Mouse (Mus musculus) heart, embryonic 14.5 days (tissue): ENCODE results near the gene Wasf2. TPM values are rescaled to one million over a fixed set of nuclear protein-coding genes. Genes with fewer than 3 reads are reported as not detected.

Source experiments
- ATAC-seq: fragments of 200-750 bp; cut with Nextera tagmentation; 2 replicates; pipeline ENCODE4 v1.8.0; 2017; ENCODE audit warnings: low read depth, moderate TSS enrichment; ENCODE audit not compliant: insufficient number of reproducible peaks, insufficient read depth, low FRiP score
- H3K27ac ChIP-seq, 2 experiments: fragments of 200-500 bp in 1 of 2; fragments of 300-500 bp in 1 of 2; sonication (generic) in 1 of 2; replicated peaks in 1 of 2; 2 replicates each; pipeline ENCODE4 v1.5.1; 2012 to 2014; ENCODE audit warnings: low read depth in 2 of 2, low read length in 2 of 2, control low read depth in 1 of 2, mild to moderate bottlenecking in 1 of 2, mixed read lengths in 1 of 2; ENCODE audit not compliant: control insufficient read depth in 1 of 2, insufficient read depth in 1 of 2
- H3K27me3 ChIP-seq: fragments of 300-500 bp; sonication (generic); 2 replicates; pipeline ENCODE4 v1.6.1; 2014; ENCODE audit warnings: mild to moderate bottlenecking, low read length, control low read depth; ENCODE audit not compliant: control insufficient read depth, insufficient read depth
- H3K36me3 ChIP-seq: fragments of 300-500 bp; sonication (generic); 2 replicates; pipeline ENCODE4 v1.6.1; 2014; ENCODE audit warnings: mild to moderate bottlenecking, control low read depth, low read length, mixed read lengths; ENCODE audit not compliant: control insufficient read depth, insufficient read depth
- H3K4me1 ChIP-seq, 2 experiments: fragments of 200-500 bp in 1 of 2; fragments of 300-500 bp in 1 of 2; sonication (generic) in 1 of 2; 2 replicates each; pipeline ENCODE4 v1.6.1; 2012 to 2014; ENCODE audit warnings: low read length in 2 of 2, control low read depth in 1 of 2, mixed read lengths in 1 of 2; ENCODE audit not compliant: control insufficient read depth in 2 of 2, insufficient read depth in 2 of 2
- H3K4me2 ChIP-seq: fragments of 300-500 bp; sonication (generic); 2 replicates; pipeline ENCODE4 v1.6.1; 2014; ENCODE audit warnings: mild to moderate bottlenecking, low read length
- H3K4me3 ChIP-seq, 2 experiments: fragments of 200-500 bp in 1 of 2; fragments of 300-500 bp in 1 of 2; sonication (generic) in 1 of 2; 2 replicates each; pipeline ENCODE4 v1.5.1; 2012 to 2014; ENCODE audit warnings: low read length in 2 of 2, mild to moderate bottlenecking in 2 of 2, control low read depth in 1 of 2, low read depth in 1 of 2, moderate library complexity in 1 of 2; ENCODE audit not compliant: control insufficient read depth in 1 of 2, insufficient read depth in 1 of 2
- H3K9ac ChIP-seq: fragments of 300-500 bp; sonication (generic); 2 replicates; pipeline ENCODE4 v1.6.1; 2014; ENCODE audit warnings: mild to moderate bottlenecking, low read length
- H3K9me3 ChIP-seq: fragments of 300-500 bp; sonication (generic); 2 replicates; pipeline ENCODE4 v1.6.1; 2016; ENCODE audit warnings: low read length, control low read depth; ENCODE audit not compliant: control insufficient read depth
- WGBS: fragments of 180-500 bp; shearing (Covaris S2); extraction: QIAGEN DNeasy Blood & Tissue Kit; methylation state at CpG from one replicate; pipeline ENCODE4 v1.1.7; 2014; 5-methylcytosine and 5-hydroxymethylcytosine counted together
- polyA plus RNA-seq: library from polyadenylated mRNA; unstranded; fragments of >200 nt; fragmentation: Nextera tagmentation; extraction: Ambion mirVana; gene quantifications from 2 replicates; pipeline ENCODE4 v1.2.1, GENCODE M21; 2014

Gene Wasf2
- polyA plus RNA-seq, 1 experiment from 2014 or later, result 68.6 TPM

DNA sequence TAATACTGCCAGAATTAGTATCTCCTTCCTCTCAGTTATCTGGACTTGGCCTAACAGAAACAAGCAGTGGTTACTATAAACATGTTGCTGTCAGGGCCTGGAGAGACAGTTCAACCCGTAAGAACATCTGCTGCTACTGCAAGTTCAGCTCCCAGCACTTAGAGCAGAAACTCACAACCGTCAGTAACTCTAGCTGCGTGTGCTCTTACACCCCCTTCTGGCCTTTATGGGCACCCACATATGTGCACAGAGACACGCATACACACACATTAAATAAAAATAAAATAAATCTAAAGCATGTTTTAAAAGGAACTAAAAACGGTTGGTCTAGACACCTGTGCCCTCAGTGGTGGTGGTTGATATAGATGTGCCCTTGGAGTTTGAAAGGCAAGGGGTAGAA, 56.6 kb downstream of the Wasf2 start:
- H3K9me3 ChIP-seq, result no peaks in the 10 kb centered on the region
- no peak overlapping the region for H3K4me3 ChIP-seq
- no peak overlapping the region for H3K27ac ChIP-seq
- no peak for ATAC-seq
- 95% methylated on average over 5 of the region's 5 CpGs for WGBS
- no peak overlapping the region for H3K4me2 ChIP-seq
- peaks cover 70% of the 10 kb centered on the region for H3K36me3 ChIP-seq
- H3K4me1 ChIP-seq, result peaks cover 25 to 40% of the 10 kb centered on the region in 2 experiments
- H3K9ac ChIP-seq, result no peak overlapping the region
- no peaks in the 10 kb centered on the region for H3K27me3 ChIP-seq

GRCm38 (mm10) chr4:133189396-133189795, 59.1 kb downstream of the Wasf2 start:
- Histone ChIP-seq H3K9me3 (no peaks in the 10 kb centered on the region), H3K27ac (no peak overlapping the region), H3K4me1 (peaks cover 15 to 18% of the 10 kb centered on the region in 2 experiments), H3K9ac (no peak overlapping the region), H3K27me3 (no peaks in the 10 kb centered on the region), H3K4me2 (no peak overlapping the region), H3K36me3 (peaks cover 91% of the 10 kb centered on the region), H3K4me3 (no peak overlapping the region)
- 70% methylated on average over 10 of the region's 10 CpGs for WGBS
- ATAC-seq, result no peak

- H3K9ac ChIP-seq, result no peak overlapping the region
- no peak overlapping the region for H3K4me3 ChIP-seq
- peaks cover 82% of the 10 kb centered on the region for H3K36me3 ChIP-seq
- no peaks in the 10 kb centered on the region for H3K9me3 ChIP-seq
- no peaks in the 10 kb centered on the region for H3K27me3 ChIP-seq
- peaks cover 28 to 34% of the 10 kb centered on the region in 2 experiments for H3K4me1 ChIP-seq
- 77% methylated on average over 11 of the region's 11 CpGs for WGBS
- ATAC-seq, result no peak
- H3K4me2 ChIP-seq, result no peak overlapping the region
- no peak overlapping the region for H3K27ac ChIP-seq
Observed at GRCm38 (mm10) chr4:133194482-133194881, 64.2 kb downstream of the Wasf2 start.

GRCm38 (mm10) chr4:133195014-133195413, 64.7 kb downstream of the Wasf2 start:
- Histone ChIP-seq H3K27me3 (no peaks in the 10 kb centered on the region), H3K9me3 (no peaks in the 10 kb centered on the region), H3K4me2 (no peak overlapping the region), H3K36me3 (peaks cover 77% of the 10 kb centered on the region), H3K9ac (no peak overlapping the region), H3K27ac (no peak overlapping the region), H3K4me3 (no peak overlapping the region), H3K4me1 (peaks cover 32 to 40% of the 10 kb centered on the region in 2 experiments)
- no peak for ATAC-seq
- WGBS, result 60% methylated on average over 4 of the region's 4 CpGs

GRCm38 (mm10) chr4:133196136-133196535, 65.8 kb downstream of the Wasf2 start:
- WGBS, result 71% methylated on average over 2 of the region's 2 CpGs
- Histone ChIP-seq H3K4me2 (no peak overlapping the region), H3K9me3 (no peaks in the 10 kb centered on the region), H3K9ac (no peak overlapping the region), H3K4me1 (peaks cover 43 to 51% of the 10 kb centered on the region in 2 experiments), H3K27me3 (no peaks in the 10 kb centered on the region), H3K4me3 (no peak overlapping the region), H3K27ac (no peak overlapping the region), H3K36me3 (peaks cover 66% of the 10 kb centered on the region)
- ATAC-seq, result no peak

DNA sequence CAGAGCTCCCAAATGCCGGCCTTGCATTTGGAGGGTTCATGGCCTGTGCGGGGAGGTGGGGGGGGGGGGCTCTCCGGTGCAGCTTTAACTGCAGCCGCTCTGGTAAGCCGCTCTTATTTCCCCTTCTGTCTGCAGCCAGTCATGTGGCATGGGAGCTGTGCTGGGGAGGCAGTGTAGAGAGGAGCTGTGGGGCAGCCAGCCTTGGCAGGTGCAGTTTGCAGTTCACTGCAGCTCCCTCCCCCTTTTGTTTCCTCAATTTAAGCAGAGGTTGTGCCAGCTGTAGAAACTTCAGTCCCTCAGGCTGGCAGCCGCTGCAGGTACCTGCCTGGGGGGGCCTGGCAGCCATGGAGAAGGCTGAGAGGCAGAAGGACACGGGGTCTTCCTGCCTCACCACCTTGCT, 66.5 kb downstream of the Wasf2 start:
- Histone ChIP-seq H3K27ac (peak overlapping the region; percentile 76 to 90; a peak in 3 of 4 replicates), H3K9ac (peak overlapping the region; percentile 35; the same call in 1 of the 2 replicates)

DNA sequence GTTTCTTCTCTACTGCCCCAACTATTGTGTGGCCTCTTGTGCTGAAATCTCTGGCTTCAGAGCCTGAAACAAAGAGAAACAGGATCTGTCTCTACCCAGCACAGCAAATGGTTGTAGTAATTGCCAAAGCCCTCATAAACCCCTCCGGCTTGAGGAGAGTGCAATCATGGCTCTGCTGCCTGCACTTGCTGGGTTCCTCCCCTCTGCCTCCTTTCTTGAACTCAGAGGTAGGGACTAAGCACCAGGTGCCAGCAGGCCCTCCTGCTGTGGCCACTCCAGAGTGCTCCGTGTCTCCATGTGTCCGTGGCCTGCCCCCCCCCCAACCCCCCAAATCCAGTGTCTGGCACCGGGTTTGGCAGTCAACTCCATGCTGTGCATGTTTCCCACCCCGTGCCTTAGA, 67.0 kb downstream of the Wasf2 start:
- 24% methylated on average over 5 of the region's 5 CpGs for WGBS
- Histone ChIP-seq H3K4me1 (peaks cover 50 to 55% of the 10 kb centered on the region in 2 experiments), H3K36me3 (peaks cover 54% of the 10 kb centered on the region), H3K4me2 (no peak overlapping the region), H3K4me3 (no peak overlapping the region), H3K27ac (peak overlapping the region; percentile 76 to 90; a peak in 3 of 4 replicates), H3K9me3 (no peaks in the 10 kb centered on the region), H3K27me3 (no peaks in the 10 kb centered on the region), H3K9ac (peak overlapping the region; percentile 35)
- no peak for ATAC-seq

More for the DNA sequence above, 66.5 kb downstream of the Wasf2 start:
- Histone ChIP-seq H3K4me2 (no peak overlapping the region), H3K9me3 (no peaks in the 10 kb centered on the region), H3K4me3 (no peak overlapping the region), H3K27me3 (no peaks in the 10 kb centered on the region), H3K36me3 (peaks cover 59% of the 10 kb centered on the region), H3K4me1 (peaks cover 49 to 55% of the 10 kb centered on the region in 2 experiments)
- 47% methylated on average over 7 of the region's 7 CpGs for WGBS
- no peak for ATAC-seq

GRCm38 (mm10) chr4:133197801-133198286, 67.5 kb downstream of the Wasf2 start:
- ATAC-seq, result no peak
- Histone ChIP-seq H3K4me3 (no peak overlapping the region), H3K36me3 (peaks cover 49% of the 10 kb centered on the region), H3K9me3 (no peaks in the 10 kb centered on the region), H3K9ac (peak overlapping the region; percentile 35), H3K4me2 (no peak overlapping the region), H3K27ac (peak overlapping the region; percentile 76 to 90), H3K4me1 (peaks cover 50 to 55% of the 10 kb centered on the region in 2 experiments), H3K27me3 (no peaks in the 10 kb centered on the region)
- WGBS, result 41% methylated on average over 13 of the region's 13 CpGs
